Mouse (Mus musculus) granulocyte monocyte progenitor cell, adult 5-6 weeks (primary cell): Measurements from ENCODE around the gene Ubqln4. TPM values are rescaled to one million over a fixed set of nuclear protein-coding genes. Genes with fewer than 3 reads are reported as not detected.

Source experiments
- ATAC-seq: replicated peaks from 2 replicates; pipeline ENCODE4 v1.8.0; 2016; ENCODE audit warnings: mild to moderate bottlenecking, moderate TSS enrichment, inconsistent platforms; ENCODE audit not compliant: poor library complexity, severe bottlenecking
- total RNA-seq, 2 experiments: library from RNA; stranded (forward) in 1 of 2; stranded (reverse) in 1 of 2; fragments of 200-712, 200-1000 nt in 1 of 2; fragments of >200 nt in 1 of 2; fragmentation: Nextera tagmentation in 1 of 2; gene quantifications; 2 replicates each; pipeline ENCODE4 v1.2.3; 2014 to 2017

Ubqln4 gene
- total RNA-seq (2014; fragmentation: Nextera tagmentation) (64.7 and 67.9 TPM in 2 replicates), total RNA-seq (2017) (37.9 and 39.6 TPM in 2 replicates)

DNA sequence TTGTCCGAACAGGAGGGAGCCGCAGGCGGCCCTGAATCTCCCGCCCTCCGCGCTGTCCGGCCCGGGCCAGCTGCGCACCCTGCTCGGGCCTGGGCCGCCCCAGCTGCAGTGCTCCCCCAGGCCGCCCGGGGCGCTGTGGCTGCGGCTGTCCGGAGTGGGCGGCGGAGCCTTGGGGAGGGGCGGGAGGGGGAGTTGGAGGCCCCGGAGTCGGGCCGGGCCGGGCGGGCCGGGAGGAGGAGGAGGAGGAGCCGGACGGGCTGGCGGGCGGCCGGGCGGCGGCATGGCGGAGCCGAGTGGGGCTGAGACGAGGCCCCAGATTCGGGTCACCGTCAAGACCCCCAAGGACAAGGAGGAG lies at the start of gene Ubqln4:
Ubqln4 (plus strand) TSS at position 234 of the 355 bp plus-strand sequence.
- peak; percentile 66 for ATAC-seq

DNA sequence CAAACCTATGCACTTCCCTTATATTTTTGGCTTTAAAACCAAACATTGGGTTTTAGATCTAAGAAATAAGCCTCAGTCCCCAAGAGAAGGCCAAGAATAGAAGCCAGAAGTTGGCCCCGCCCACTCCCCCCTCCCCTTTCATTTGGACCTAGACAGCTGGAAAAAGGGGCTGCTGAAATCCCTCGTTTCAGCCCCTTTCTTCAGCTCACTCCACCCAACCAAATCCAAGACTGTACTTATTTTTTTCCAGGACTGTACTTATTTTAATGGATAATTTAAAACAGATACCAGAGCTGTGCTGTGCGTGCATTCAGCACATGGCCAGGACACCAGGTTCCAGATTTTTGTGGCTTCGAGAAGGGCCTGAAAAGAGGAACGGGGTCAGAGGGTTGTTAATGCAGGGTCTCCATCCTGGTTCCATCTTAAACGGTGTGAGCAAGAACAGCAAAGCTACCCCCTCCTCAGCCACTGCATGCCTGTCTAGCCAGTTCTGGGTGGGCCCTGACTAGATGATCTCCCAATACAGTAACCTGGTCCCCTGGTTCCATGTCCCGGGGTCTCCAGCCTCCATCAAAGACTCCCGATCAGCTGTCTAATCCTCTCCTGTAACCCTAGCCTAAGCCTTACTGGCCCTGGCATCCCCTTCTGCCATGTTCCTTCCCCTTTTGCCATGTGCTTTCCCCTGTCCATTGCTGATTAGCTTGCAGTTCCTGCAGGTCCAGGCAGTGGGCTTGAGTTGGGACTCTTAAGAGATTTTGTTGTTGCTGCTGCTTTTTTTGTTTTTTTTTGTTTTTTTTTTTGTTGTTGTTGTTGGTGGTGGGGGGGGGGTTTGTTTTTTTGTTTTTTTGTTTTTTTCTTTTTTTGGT lies 49.4 kb upstream of the Ubqln4 start:
- peak; percentile 45 for ATAC-seq

DNA sequence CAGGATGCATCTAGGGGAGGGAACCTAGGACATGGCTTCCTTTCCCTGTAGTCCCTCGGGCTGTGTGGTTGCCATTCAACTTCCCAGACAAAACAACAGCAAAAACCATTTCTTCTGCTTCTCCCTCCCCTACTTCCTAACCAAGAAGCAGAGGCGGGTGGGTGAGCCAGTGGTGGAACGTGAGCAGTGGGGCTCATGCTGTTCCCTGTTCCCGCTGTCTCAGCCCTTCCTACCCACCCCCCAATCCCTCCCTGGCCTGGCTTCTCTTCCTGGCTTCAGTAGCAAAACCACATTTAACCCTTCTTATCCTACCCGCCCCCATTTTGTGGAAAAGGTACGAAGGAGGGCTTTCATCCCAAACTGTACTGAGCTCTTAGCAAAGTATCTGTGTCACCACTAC lies 48.5 kb upstream of the Ubqln4 start:
- ATAC-seq = no peak

GRCm38 (mm10) chr3:88505765-88506164 lies 47.8 kb upstream of the Ubqln4 start:
- no peak for ATAC-seq

DNA sequence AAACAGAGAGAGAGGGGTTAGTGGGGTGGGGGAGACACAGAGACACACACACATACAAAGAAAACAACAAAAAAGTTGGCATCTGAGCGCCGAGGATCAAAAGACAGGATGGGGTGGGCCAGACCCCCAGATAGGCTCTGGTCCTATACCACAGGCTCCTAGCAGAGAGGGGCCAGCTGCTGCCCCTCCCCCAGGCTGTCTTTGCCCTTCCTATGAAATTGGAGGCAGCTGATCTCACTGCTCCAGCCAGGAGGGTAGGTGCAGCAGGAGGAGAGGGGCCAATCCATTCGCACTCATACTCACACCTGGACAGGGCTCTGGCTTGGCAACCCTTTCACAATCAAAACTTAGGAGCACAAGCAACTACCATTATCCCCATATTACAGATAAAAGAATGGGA lies 44.3 kb upstream of the Ubqln4 start:
- ATAC-seq = no peak

- peak; percentile 91 for ATAC-seq
Observed at GRCm38 (mm10) chr3:88509692-88510420, 43.7 kb upstream of the Ubqln4 start, which contains the start of gene Lmna. Gene Lmna (minus strand): TSS chr3:88509956.

DNA sequence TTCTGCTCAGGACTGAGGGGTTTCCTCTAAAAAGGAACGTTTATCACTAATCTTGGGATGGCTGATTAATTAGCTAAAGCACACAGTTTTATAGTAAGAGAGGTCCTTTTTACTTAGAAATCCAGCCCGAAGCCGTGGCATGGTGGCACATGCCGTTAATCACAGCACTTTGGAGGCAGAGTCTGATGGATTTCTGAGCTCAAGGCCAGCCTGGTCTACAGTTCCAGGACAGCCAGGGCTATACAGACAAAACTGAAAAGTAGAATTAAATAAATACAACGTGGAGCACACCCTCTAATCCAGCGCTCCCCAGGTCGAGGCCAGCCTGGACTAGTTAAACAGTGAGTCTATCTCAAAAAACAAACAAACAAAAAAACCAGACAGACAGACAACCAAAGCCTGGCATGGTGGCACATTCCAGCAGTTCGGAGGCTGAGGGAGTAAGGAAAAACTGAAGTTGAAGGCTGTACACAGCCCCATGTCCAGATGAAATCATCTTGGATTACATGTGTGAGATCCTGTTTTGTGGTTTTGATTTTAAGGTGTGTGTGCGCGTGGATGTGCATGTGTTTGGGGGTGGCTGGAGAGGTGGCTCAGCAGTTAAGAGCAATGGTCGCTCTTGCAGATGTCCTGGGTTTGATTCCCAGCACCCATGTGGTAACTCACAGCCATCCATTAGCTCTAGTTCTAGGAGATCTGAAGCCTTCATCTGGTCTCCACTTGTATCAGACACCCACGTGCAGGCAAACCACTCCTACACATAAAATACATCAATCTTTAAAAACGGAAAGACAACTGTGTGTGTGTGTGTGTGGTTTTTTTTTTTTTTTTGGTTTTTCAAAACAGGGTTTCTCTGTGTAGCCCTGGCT lies 42.9 kb upstream of the Ubqln4 start:
- ATAC-seq = no peak

GRCm38 (mm10) chr3:88511559-88511958 lies 42.0 kb upstream of the Ubqln4 start:
- no peak for ATAC-seq

DNA sequence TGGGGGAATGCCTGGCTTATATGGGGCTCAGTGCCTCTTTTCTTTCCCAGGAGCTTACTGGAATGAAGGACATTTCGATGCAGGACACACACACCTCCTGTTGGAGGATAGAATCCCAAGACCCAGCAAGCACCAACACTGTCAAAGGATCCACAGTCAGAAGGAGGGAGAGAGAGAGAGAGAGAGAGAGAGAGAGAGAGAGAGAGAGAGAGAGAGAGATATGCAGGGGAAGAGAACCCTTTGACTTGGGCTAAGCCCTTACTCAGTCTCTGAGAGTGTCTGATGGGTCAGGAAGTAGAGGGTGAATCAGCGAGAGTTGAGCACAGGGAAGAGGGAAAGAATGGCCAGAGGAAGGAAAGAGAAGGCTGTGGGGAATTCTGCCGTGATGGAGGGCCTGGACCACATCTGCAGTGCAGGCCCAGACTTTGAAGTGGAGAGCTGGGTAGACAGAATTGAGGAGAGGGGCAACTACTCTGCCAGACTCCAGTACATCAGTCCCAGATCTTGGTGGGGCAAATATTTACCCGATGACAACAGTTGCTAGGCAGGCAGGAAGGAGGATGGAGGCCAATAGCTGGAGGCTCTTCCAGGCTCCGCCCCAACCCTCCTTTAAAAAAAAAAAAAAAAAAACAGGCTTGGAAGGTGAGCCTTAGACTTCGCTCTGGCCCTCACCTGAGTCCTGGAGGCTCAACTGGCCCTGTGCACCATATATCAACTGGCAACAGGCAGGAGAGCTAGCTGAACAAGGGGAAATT lies 41.2 kb upstream of the Ubqln4 start:
- ATAC-seq = no peak

- ATAC-seq = no peak
Observed at GRCm38 (mm10) chr3:88512896-88513545, 40.5 kb upstream of the Ubqln4 start.

GRCm38 (mm10) chr3:88513546-88514115 lies 39.9 kb upstream of the Ubqln4 start:
- peak; percentile 26 for ATAC-seq

GRCm38 (mm10) chr3:88514231-88515094 lies 39.1 kb upstream of the Ubqln4 start:
- no peak for ATAC-seq

DNA sequence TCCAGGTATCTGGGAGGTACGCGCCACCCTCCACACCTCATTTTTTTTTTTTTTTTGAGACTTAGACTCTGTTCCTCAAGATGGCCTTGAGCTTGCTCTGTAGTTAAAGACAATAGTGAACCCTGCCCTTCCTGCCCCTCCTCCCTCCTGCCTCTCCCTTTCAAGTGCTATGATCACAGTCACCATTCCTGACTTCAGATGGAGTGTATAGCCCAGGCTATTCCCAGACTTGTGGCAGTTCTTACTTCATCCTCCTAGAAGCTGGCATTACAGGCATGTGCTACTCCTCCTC lies 38.5 kb upstream of the Ubqln4 start:
- no peak for ATAC-seq

GRCm38 (mm10) chr3:88516407-88516806 lies 37.2 kb upstream of the Ubqln4 start:
- no peak for ATAC-seq

DNA sequence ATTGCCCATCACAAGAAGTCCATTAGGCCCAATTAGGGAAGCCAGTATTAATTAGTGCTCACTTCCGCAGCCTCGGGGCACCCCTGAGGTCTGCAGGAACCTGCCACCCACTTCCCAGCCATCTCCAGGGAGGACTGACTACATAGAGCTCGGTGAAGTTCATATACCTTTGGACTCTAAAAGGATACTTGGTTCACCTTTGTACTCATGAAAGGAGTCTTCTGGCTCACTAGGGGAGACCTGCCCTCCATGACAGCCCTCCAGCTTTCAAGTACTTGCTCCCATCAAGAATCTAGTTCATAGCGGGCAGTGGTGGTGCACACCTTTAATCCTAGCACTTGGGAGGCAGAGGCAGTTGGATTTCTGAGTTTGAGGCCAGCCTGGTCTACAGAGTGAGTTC lies 35.1 kb upstream of the Ubqln4 start:
- no peak for ATAC-seq

DNA sequence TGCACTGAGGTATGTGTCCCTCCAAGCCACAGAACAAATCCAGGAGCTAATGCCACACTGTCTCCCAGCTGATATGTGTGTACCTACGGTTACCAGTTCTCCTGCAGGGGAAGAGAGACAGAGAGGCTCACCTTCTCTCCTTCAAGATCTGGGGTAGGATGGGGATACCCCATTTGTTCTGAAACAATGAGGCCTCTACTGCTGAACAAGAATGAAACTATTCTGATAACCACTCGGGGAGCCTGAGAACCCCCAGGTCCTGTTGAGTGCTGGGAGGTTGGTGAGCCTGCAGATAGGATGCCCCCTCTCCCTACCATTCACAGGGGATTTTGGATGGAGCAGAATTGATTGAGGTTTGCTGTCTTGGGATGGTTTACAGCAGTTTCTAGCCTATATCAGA lies 33.5 kb upstream of the Ubqln4 start:
- ATAC-seq = no peak

GRCm38 (mm10) chr3:88521156-88521555 lies 32.4 kb upstream of the Ubqln4 start:
- no peak for ATAC-seq

- ATAC-seq = peak; percentile 94
Observed at GRCm38 (mm10) chr3:88521803-88522331, 31.7 kb upstream of the Ubqln4 start.
